Mouse (Mus musculus) spleen, adult 2 months (tissue): ENCODE results near the gene Akt2.

Experiments used
- CTCF ChIP-seq: fragments of 200-500 bp; IDR thresholded peaks from 2 replicates; pipeline ENCODE4 v1.5.1; 2011; ENCODE audit warnings: mild to moderate bottlenecking, inconsistent platforms; ENCODE audit not compliant: insufficient read depth, insufficient read length, insufficient replicate concordance; ENCODE audit errors: extremely low read depth
- POLR2A ChIP-seq: fragments of 200-500 bp; IDR thresholded peaks from 2 replicates; pipeline ENCODE4 v1.6.1; 2011; ENCODE audit warnings: low read depth, low read length, inconsistent platforms

- no peak for TF ChIP-seq POLR2A
- TF ChIP-seq CTCF: no peak
Observed at GRCm38 (mm10) chr7:27624967-27625366, 33.6 kb downstream of the Akt2 start.
